Mouse (Mus musculus) embryo, embryonic 11 days (tissue): ENCODE measurements around the gene AU022252.

Experiments
- DNase-seq: peaks from one replicate; pipeline ENCODE4 v3.0.0-alpha.2; 2015

AU022252 gene

DNA sequence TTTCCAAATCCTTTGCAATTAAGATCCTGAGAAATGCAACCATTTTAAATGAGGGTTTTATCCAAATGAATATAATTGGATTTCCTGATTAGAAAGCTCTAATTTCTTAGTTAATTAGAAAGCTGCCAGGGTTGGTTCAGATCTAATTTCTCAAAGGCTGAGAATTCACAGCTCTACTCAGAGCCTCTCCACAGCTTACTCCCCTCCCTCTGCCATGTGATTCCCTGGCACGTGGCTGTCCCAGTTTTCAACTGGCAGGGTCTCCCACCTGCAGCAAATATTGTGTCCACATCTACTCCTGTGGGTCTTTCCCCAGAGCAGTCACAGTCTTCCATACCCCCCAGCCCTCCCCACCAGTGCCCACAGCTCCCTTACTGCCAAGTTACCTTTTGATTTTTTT is 49.0 kb downstream of the AU022252 start:
- DNase-seq: no peak

DNA sequence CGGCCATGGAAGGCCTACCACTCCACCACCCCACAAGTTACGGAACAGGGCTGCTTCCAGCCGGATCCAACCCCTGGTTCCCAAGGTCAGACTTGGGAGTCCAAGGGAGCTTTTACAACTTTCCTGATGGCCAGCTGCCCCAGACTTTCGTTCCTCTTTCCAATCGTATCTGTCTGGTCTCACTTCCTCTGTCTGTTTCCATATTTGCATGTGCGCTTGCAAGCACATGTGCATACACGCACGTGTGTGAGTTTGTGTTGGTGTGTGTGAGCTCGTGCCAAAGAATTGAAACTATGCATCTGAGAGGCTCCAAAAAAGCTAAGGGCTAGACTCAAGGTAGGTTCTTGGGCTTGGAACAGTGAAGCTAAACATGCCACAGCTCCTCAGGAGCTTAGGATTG is 51.1 kb downstream of the AU022252 start:
- no peak for DNase-seq

DNA sequence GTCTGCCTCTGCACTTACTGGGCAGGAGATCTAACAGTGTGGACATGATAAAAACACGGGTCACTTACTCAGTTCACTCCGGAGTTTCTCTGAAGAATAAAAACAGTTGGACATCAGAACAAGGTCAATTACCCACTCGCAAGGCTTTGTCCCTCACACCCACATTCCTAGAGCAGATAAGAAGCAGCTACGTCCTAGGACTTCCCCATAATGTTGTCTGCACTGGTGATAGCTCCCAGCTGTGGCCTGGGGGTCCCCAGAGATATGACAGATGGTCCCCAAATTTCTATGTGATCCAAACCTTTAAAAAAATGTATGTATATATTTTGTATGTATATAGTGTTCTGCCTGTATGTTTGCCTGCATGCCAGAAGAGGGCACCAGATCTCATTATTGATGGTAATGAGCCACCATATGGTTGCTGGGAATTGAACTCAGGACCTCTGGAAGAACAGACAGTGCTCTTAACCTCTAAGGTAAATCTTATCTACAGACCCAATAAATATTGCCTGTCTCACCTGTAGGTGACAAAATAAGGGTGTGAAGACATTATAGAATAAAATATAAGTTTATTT is 52.3 kb downstream of the AU022252 start:
- DNase-seq: no peak

DNA sequence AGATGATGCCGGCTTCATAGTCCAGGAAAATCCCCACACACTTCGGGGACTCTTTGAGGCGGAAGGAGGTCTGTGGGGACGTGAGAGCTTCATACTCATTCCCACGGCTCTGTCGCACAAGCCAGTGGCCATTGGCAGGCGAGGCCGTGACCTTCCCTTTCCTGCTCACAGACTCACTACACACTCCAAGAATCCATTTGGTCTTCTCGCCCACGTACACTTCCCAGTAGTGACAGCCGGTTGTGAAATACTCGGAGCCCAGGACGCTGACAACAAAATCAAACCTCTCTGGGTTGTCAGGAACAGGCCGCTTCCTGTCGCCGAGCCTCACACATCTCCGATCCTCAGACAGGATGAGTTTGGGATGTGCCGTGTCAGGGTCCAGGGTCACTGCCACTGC is 54.2 kb downstream of the AU022252 start:
- no peak for DNase-seq

DNA sequence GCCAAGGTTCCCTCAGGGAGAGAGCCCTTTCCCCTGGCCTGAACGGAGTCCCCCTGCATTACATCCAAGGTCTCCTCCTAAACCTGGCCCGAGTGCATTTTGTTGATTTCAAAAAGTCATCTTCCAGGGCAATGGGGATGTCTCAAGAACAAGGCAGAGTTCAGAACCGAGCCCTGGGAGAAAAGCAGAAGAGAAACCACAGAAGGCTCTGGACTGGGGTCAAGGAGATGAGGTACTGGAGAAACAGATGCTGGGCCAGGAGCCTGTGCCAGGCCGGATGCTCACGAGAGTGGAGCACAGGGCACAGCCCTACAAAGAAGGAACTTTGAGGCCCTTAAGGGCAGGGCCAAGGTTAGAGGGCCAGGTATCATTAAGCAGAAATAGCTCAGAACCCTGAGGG is 54.8 kb downstream of the AU022252 start:
- DNase-seq: no peak

DNA sequence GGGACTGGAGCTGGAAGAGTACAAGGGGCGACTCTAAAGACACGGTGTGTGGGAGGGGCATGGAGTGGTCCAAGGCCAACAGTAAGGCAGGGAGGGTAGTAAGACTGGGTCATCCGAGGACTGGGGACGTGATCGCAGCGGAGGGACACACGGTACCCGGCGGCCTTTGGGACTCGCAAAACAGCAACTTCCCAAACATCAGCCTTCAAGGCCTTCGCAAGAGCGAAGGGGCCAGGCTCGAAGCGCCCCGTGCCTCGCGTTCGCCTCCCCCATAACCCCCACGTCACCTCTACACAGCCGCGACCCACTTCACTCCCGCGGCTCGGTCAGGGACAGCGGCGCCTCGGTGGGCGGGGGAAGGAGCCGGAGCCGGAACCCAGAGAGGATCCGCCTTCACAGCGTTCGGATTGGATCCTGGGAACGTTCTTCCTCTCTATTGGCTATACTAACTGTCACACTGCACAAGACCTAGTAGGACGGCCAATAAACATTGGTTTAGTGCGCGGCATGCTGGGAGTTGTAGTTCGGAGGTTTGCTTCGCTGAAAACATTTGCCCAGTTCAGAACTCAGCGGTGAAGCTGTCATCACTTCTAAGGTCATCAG is 58.6 kb downstream of the AU022252 start, which contains the start of gene Zfp691:
Gene Zfp691 (minus strand): TSS at position 345 of the 603 bp plus-strand sequence.
- peak; percentile 97 for DNase-seq

DNA sequence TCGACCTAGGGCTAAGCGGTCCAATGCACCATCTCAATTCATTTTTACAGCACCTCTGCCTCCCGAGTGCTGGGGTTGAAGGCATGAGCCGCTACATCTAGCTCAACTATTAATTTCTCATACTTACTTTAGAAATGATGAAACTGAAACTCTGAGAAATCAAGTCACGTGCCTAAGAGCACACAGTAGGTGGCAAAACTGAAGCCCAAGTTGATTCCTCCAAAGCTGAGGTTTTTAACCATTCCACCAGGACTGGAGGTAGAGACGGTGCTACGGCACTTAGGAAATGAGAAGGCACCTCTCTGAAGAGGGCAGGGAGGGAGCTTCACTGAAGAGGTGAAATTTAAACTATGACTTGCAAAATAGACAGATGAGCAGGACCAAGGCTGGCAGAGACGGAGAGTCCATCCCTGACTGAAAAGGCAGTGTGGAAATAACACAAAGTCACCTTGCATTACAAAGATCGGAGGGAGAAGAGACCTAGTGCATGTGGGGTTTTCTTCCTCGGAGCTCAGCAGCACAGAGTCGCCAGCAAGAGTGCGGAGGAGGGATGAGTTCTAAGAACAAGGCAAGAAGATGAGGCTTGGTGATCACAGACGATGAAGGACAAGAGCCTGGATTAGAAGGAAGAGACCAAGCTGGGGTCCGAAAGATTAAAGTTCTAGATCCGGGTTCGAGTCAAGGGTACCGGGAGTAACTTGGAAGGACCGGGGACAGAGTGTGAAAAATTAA is 59.4 kb downstream of the AU022252 start:
- DNase-seq: no peak

DNA sequence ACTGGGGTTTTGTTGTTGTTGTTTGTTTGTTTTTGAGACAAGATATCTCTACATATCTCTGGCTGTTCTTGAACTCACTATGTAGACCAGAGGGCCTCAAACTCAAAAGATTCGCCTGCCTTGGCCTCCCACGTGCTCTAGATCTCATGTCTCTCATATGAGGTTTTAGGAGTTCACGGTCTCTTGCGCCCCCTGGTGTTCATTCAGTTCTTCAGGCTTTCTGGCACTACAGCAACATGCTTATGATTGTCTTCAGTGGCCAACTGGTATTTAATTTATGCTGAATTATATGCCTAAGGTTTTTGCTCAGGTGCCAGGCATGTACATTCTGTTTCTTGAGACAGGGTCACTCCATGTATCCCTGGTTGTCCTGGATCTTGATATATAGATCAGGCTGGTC is 64.8 kb downstream of the AU022252 start:
- DNase-seq: peak; percentile 87

DNA sequence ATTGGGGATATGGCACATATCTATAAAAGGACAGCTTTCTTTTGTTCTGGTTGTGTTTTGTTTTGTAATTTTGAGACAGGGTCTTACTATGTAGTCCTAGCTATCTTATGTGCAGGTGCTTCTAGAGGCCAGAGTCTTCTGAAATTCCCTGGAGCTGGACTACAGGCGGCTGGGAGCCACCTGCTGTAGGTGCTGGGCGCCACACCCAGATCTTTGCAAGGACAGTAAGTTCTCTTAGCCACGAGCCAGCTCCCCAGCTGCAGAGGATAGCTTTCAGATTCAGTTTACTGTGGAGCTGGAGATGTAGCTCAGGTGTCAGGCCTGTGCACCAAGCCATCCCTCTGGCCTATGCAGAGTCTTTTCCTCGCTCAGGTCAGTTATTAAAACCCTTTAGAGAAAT is 65.4 kb downstream of the AU022252 start:
- DNase-seq: no peak

DNA sequence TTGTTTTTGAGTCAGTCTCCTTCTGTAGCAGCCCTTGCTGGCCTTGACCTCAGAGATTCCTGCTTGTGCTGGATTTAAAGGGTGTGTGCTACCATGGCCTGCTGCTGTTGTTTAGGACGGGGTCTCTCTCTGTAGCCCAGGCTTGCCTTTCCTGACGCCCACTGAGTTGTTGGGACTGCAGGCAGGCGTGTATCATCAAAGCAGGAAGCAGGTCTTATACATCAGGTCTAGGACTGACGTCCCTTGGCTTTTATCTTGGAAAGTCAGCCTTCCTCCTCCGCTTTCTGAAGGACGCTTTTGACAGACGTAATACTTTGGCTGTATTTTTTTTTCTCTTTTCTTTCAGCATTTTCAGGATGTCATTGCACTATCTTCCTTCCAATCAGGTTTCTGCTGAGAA is 66.6 kb downstream of the AU022252 start:
- DNase-seq: no peak

DNA sequence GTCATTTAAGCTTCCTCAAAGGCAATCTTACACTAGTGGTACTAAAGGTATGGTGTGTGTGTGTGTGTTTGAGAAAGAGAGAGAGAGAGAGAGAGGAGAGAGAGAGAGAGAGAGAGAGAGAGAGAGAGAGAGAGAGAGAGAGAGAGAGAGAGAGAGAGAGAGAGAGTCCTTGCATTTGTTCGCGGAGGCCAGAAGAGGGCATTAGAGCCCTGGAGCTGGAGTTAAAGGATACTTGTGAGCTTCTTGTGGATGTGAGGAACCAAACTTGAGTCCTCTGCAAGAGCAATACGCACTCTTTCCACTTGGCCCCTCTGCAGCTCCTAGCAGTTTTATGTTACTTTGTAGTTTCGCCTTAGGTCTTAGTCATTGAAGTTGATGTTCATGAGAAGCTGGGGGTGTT is 69.5 kb downstream of the AU022252 start:
- no peak for DNase-seq

DNA sequence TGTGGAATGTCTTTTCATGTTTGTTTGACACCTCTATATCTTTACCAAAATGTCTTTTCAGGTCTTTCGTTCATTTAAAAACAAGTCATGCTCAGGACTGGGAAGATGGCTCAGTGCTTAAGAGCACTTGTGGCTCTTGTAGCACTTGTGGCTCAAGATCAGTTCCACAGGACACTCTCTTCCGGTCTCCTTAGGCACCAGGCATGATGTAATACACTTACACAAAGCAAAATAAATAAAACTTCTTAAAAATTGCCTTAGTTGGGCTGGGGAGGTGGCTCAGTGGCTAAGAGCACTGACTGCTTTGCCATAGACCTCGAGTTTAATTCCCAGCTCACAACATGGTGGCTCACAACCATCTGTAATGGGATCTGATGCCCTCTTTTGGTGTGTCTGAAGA is 71.2 kb downstream of the AU022252 start:
- DNase-seq: no peak

DNA sequence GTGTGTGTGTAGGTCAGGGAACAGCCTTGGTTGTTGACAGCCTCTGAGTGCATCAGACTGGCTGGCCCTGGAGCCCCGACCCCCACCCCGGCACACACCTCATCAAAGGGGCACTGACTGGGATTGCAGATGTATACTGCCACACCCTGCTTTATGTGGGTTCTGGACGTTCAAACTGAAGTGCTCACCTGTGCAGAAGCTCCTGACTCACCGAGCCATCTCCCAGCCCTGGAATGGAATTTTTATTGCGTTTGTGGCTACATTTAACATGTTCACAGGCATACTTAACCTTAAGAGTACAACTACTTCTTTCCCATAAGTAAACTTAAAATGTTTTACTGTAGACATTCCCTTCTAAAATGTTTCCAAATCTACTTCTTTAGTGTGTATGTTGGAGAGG is 74.6 kb downstream of the AU022252 start:
- no peak for DNase-seq

DNA sequence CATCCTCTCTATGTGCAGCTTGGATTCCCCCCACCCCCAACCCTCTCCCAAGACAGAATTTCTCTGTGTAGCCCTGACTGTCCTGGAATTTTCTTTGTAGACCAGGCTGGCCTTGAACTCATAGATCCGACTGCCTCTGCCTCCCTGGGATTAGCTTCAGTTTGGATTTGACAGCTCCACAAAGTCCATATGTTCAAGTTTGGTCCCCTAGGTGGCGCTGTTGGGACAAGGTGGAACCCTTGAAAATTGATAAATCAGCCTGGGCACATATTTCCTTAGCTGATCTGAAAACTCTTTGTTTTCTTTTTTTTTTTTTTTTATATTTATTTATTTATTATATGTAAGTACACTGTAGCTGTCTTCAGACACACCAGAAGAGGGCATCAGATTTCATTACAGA is 75.3 kb downstream of the AU022252 start:
- peak; percentile 60 for DNase-seq
